Mouse (Mus musculus) mature B cell (primary cell): ENCODE measurements around the gene Cdh3.

Source experiments
- in situ Hi-C: fragments of 300-500 bp; cut with MboI; formaldehyde crosslinking; loops from 2 replicates; pipeline ENCODE4 v1.14.3; 2019

Gene Cdh3

DNA sequence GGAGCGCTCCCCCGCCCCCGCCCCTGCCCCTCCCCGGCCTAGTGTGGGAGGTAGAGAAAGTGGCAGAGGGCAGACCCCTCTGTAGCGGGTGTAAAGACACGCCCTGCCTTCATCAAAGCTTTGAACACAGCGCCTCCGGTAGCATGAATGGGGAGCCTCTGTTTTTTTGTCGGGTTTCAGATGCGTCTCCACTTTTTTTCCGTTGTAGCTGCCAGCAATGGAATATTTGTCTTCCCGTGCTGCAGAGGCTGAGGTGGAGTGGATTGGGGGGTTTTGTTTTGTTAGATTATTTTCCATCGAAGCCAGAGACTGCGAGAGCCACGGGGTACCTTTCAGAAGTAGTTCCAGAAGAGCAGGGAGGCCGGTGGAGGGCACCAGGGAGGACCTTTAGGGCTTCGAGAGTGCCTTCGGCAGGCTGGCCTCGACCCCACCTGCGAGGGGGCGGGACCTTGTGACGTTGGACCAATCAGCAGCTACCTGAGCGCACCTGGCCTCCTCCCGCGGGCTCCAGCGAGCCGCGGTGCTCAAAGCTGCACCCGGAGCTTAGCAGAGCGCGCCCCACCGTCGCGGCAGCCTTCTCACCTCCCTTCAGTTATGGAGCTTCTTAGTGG, at the start of gene Cdh3:
Gene Cdh3, plus strand, starts transcription at position 527 of the 611 bp plus-strand sequence.
- in situ Hi-C loops: no loop called here

GRCm38 (mm10) chr8:106462131-106462530, 48.6 kb upstream of the Cdh3 start:
- in situ Hi-C loops: no loop called here

DNA sequence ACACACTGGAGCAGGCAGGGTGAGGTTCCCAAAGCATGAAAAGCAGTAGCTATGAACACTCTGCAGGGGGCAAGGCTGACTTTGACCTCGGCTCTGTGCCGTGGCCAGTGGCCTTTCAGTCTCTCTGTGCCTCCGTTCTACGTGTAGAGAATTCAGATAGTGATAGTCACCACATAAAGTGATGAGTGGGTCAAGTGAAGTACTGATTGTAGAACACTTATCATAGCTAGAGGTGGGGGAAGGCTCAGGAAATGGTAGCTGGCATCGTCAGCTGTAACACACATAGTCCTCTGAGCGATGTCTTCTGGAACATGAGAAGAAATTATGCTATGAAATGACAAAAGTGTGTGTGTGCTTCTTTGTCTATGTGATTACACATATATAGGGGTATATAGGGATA, 46.9 kb upstream of the Cdh3 start:
- in situ Hi-C loops: no loop called here

- in situ Hi-C loops: no loop called here
Measured at GRCm38 (mm10) chr8:106469485-106469884, 41.2 kb upstream of the Cdh3 start.

DNA sequence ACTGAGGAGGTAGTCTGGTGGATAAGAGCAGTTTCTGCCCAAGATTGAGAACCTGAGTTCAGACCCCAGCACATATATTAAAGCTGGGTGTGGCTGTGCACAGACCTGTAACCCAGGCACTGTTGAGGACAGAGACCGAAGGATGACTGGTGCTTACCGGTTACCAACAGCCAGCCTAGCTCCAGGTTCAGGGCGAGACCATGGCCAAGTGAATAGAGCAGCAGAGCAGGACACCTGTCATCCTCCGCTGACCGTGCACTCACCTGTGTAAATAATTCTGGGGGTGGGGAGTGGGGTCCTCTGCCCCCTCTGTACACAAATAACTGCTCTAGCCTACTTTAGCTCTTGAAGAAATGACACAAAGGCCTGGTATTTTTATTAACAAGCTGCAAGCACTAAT, 36.7 kb upstream of the Cdh3 start:
- in situ Hi-C loops: no loop called here

DNA sequence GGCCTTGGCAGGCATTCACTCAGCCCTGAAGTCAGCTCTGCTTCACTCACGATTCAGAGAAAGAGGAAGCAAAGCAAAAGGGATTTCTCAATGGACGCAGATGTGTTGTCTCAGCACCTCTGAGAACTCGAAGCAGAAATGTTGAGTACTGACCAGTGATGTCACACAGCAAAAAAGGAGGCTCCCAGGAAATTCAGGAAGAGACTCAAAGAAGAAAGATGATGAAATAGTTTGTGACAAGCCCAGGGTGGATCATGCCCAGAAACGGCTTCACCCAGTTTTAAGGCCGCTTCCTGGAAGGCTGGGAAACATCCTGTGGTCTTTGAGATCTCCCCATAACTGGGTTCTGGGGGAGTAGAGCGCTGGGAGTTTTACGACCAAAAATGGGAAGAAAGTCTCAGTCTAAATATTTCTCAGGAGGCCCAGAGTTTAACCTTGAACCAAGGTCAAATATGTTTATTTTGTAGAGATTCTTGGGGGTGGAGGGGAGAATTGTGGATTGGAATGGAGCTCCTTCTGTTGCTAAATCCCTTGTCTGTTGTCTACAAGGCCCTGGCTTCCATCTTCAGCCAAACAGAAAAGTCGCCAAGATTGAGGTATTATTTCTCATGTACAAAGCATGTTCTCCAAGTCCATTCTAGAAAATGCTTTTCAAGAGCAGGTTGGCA, 10.5 kb upstream of the Cdh3 start, which contains the start of gene 6030452D12Rik:
Gene 6030452D12Rik, plus strand, starts transcription at position 505 of the 668 bp plus-strand sequence.
- in situ Hi-C loops: no loop called here

- in situ Hi-C loops: no loop called here
Measured at GRCm38 (mm10) chr8:106504241-106504640, 6.5 kb upstream of the Cdh3 start.

GRCm38 (mm10) chr8:106505328-106505965, 5.2 kb upstream of the Cdh3 start:
- in situ Hi-C loops: no loop called here

- in situ Hi-C loops: no loop called here
Measured at GRCm38 (mm10) chr8:106506106-106506505, 4.6 kb upstream of the Cdh3 start.

DNA sequence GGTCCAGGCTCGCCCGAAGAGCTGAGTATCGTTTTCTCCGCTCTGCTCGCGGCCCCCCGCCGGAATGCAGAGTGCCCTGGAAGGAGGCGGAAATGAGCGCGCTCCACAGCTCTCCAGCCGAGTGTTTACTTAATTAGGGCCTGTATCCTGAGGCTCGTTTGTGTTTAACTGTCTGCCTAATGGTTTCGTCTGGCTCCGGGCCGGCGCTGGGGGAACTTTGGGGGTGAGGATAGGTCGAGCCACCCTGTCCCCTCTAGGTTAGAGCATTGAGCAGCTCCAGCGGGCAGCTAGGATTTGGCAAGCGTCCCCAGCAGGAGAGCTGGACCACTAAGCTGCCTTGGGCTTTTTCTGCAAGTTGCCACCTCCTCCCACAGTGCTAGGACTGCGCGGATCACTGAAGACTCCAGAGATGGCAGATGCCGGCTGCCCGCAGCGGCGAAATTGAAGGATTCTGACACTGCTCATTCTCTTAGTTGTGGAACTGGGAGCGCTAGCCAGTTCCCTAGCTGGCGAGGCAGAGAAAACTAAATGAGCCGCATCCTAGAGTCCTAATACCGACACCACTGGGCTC, 2.8 kb upstream of the Cdh3 start:
- in situ Hi-C loops: no loop called here

DNA sequence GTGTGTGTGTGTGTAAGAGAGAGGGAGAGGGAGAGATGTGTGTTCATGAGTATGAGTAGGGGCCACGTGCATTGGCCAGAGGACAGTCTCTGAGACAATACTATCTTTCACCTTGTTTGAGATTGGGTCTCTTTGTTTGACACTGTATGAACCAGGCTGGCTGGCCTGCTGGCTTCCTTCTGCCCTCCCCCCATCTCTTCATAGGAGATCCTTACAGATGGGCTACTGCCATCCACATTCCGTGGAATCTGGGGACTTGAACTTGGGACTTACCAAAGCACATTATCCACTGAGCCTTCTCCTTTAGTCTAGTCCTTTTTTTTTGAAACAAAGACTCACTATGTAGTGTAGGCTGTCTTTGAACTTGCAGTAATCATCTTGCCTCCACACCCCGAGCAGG, 2.2 kb upstream of the Cdh3 start:
- in situ Hi-C loops: no loop called here

GRCm38 (mm10) chr8:106509079-106509780, 1.5 kb upstream of the Cdh3 start:
- in situ Hi-C loops: no loop called here

DNA sequence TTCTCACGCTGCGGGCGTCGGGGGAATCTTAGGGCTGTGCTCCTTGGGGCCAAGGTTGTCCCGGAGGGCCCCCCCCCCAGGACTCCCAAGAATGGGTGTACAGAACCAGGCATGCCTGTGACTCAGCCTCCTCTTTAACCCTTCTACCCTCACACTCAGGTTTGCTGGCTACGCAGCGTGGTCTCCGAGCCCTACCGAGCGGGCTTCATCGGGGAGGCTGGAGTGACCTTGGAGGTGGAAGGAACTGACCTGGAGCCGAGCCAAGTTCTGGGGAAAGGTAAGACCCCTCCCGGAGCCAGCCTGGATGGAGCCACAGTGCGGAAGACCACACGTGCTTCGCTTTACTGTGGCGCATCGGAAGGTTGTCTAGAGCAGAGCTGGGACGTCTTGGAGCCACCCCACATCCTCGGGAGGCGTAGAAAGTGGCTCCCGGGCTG, 392 bp downstream of the Cdh3 start:
- in situ Hi-C loops: no loop called here

DNA sequence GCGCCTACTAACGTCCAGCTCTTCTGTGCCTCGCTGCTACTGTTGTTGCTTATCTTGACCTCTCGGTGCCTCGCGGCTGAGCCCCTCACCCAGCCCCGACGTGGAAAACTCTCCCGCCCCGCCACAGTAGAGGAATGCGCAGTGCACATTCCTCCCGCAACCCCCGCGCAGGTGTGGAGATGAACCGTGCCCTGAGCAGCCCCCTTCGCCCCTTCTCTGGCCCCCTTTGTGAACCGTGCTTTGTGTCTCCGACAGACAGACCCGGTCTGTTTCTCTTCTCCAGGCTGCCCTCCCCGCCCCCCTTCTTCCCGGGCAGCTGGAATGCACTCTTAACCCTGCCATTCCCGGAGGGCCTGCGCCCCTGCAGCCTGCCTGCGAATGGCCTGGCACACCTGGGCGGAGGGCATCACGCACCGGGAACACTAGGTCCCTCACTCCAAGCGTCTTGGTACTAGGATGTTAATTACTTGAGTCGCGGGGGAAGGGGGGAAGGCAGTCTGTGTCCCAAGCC, 895 bp downstream of the Cdh3 start:
- in situ Hi-C loops: no loop called here

DNA sequence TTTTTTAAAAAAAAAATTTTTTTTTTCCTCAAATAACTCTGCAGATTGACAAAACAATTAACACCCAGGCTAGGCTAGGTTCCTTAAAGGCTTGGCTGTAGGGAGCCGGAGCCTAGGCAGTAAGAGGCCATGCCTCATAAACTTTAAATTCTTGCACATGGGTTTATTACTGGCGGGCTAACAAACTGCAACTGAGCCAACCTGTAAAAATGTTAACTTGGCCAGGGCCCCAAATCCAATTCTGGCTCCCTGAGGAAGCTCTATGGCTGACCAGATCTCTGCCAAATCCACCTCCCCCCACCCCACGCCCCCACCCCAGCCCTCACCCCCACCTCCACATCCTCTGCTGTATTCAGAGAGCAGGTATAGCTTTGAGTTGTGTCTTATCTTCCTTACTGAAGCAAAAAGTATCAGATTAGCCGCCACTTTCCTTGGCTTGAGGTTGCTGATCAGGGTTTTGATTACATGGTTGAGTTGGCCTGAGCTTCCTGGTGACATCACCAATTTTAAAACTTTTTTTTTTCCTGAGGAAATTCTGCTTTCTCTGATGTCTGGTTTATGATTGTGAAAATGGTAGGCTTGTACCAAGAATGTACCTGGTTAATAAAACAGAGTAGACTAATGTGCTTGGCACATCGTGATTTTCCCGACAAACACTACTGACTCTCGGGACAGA, 1.9 kb downstream of the Cdh3 start:
- in situ Hi-C loops: no loop called here

GRCm38 (mm10) chr8:106515946-106516479, 5.3 kb downstream of the Cdh3 start:
- in situ Hi-C loops: no loop called here

- in situ Hi-C loops: no loop called here
Measured at GRCm38 (mm10) chr8:106516581-106516980, 5.9 kb downstream of the Cdh3 start.

DNA sequence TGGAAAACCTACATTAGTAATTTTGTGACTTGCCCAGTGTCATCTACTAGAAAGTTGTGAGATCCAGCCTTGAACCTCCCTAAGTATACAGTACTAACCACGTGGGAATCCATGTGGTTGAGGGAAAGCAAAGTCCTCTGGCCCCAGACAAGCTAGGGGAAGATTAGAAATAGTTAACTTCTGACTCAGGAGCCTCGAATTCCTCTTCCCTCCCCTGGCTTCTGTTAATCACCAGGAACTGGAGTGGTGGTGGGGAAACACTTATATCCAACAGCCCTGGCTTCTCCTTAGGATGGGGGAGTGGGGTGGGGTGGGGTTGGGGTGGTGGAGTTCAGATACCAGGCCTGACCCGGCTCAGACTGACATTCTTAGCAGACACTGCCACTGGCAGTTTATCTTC, 8.1 kb downstream of the Cdh3 start:
- in situ Hi-C loops: no loop called here

- in situ Hi-C loops: no loop called here
Measured at GRCm38 (mm10) chr8:106520578-106520977, 9.9 kb downstream of the Cdh3 start.

DNA sequence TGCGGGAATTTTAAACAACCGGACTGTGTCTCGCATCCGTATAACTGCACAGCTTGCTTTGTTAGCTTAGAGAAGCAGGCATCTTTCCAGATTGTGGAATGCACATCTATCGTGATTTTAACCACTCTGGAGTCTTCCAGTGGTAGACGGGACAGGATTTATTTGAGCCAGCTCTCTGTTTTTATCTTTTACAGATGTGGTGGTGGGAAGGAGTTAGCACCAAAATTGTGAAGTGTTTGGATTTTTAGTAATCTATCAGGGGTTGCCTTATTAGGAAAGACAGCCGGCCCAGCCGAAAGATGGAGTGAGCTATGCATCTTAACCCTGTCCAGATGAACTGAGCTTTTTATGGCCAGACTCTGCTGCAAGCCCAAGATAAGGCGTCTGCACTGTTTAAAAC, 11.2 kb downstream of the Cdh3 start:
- in situ Hi-C loops: no loop called here

DNA sequence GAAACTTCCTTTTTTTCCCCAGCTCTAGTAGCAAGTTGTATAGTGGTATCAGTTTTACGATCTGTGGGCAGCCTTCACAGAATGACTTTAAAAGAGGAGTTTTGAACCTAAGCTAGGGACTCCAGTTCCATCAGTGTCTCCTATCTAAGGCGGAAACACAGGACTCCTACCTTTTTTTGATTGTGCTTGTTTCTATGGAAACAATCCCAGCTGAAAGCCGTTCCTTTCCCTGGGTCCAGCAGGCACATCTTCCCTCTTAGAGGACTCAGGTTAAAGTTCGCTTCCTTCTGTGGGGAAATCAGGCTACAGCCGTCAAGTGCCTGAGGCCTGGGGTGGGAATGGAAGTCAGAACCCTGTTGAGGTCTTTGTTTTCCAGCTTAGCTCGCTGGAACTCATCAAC, 16.0 kb downstream of the Cdh3 start:
- in situ Hi-C loops: no loop called here
